Mouse (Mus musculus): ENCODE results near the gene Magea8.
"Not testable (repeated sequence)": the region's sequence is repeated elsewhere in the genome, so short reads cannot be mapped to it uniquely, and the experiment has no call there.

Gene Magea8

GRCm38 (mm10) chrX:154995750-154996149 is at the start of gene Magea8:
Magea8 (minus strand) TSS chrX:154995850.
- not testable (repeated sequence) for DNase-seq (ENCODE audit: low spot score in 2 of 2)

GRCm38 (mm10) chrX:154949405-154949804 is 46.2 kb downstream of the Magea8 start, which contains the start of gene Magea3:
Magea3 (minus strand) TSS chrX:154949505.
- not testable (repeated sequence) for DNase-seq (ENCODE audit: low spot score in 2 of 2)

GRCm38 (mm10) chrX:154935887-154936286 is 59.8 kb downstream of the Magea8 start, which contains the start of gene Magea6:
Magea6 (minus strand) TSS chrX:154935987.
- DNase-seq (ENCODE audit: low spot score in 2 of 2): not testable (repeated sequence)
